Mouse (Mus musculus) liver, postnatal 0 days (tissue): Measurements from ENCODE around the gene Popdc2. TPM values are rescaled to one million over a fixed set of nuclear protein-coding genes. Genes with fewer than 3 reads are reported as not detected.

Experiments used
- ATAC-seq: fragments of 200-750 bp; cut with Nextera tagmentation; 2 replicates; pipeline ENCODE4 v1.8.0; 2017; ENCODE audit warnings: mild to moderate bottlenecking, moderate library complexity
- DNase-seq: peaks from one replicate; pipeline ENCODE4 v3.0.0-alpha.2; 2016
- H3K27ac ChIP-seq: fragments of 300-500 bp; sonication (generic); 2 replicates; pipeline ENCODE4 v1.5.1; 2014; ENCODE audit warnings: antibody characterized with exemption, moderate library complexity, mild to moderate bottlenecking, low read depth
- H3K27me3 ChIP-seq: fragments of 300-500 bp; sonication (generic); 2 replicates; pipeline ENCODE4 v1.6.1; 2014; ENCODE audit warnings: low read length, control low read depth, mixed read lengths; ENCODE audit not compliant: insufficient read depth
- H3K36me3 ChIP-seq: fragments of 300-500 bp; sonication (generic); replicated peaks from 2 replicates; pipeline ENCODE4 v1.6.1; 2014; ENCODE audit warnings: mild to moderate bottlenecking, control low read depth, low read length, moderate library complexity, mixed read lengths; ENCODE audit not compliant: insufficient read depth
- H3K4me1 ChIP-seq: fragments of 300-500 bp; sonication (generic); 2 replicates; pipeline ENCODE4 v1.6.1; 2014; ENCODE audit warnings: antibody characterized with exemption, mild to moderate bottlenecking, control low read depth; ENCODE audit not compliant: insufficient read depth
- H3K4me2 ChIP-seq: fragments of 300-500 bp; sonication (generic); 2 replicates; pipeline ENCODE4 v1.6.1; 2014; ENCODE audit warnings: low read depth, mild to moderate bottlenecking, low read length, moderate library complexity, mixed read lengths
- H3K4me3 ChIP-seq: fragments of 300-500 bp; sonication (generic); 2 replicates; pipeline ENCODE4 v1.5.1; 2014; ENCODE audit warnings: low read depth, low read length
- H3K9ac ChIP-seq: fragments of 300-500 bp; sonication (generic); replicated peaks from 2 replicates; pipeline ENCODE4 v1.6.1; 2014; ENCODE audit warnings: mild to moderate bottlenecking, moderate library complexity
- H3K9me3 ChIP-seq: fragments of 300-500 bp; sonication (generic); 2 replicates; pipeline ENCODE4 v1.6.1; 2016; ENCODE audit warnings: mild to moderate bottlenecking, control low read depth, low read length, mixed read lengths
- CTCF ChIP-seq: sonication (generic); IDR thresholded peaks from 2 replicates; pipeline ENCODE4 v1.5.1; 2016; ENCODE audit warnings: antibody characterized with exemption, low read depth
- EP300 ChIP-seq: IDR thresholded peaks from 2 replicates; pipeline ENCODE4 v1.6.1; 2016; ENCODE audit warnings: antibody characterized with exemption, low read depth, mild to moderate bottlenecking
- WGBS: fragments of 180-500 bp; shearing (Covaris S2); extraction: QIAGEN DNeasy Blood & Tissue Kit; methylation state at CpG from one replicate; pipeline ENCODE4 v1.1.7; 2014; ENCODE audit not compliant: insufficient replicate concordance; 5-methylcytosine and 5-hydroxymethylcytosine counted together
- polyA plus RNA-seq: library from polyadenylated mRNA; unstranded; fragments of >200 nt; fragmentation: Nextera tagmentation; extraction: Ambion mirVana; gene quantifications from 2 replicates; pipeline ENCODE4 v1.2.1, GENCODE M21; 2015

Popdc2 gene
- polyA plus RNA-seq, 1 experiment from 2014 or later, result 12.6 TPM

DNA sequence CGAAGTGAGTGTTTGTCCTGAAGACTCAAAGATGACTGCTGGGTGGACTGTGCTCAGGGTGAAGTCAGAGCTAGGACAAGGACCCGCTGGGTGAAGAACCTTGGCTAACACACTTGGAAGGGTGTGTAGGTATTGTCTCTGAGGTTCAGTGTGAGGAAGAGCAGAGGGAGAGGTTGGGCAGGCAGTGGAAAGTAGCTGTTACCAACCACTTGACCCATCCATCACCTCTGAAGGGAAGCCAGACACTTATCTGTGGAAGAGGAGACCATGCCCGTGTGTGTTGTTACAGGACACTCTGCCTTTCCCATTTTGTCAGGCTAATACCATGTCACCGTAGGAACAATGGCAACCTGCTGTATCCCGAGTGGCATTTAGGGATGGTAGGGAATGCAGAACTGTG is 44.3 kb downstream of the Popdc2 start:
- no peak overlapping the region for H3K27ac ChIP-seq
- H3K9me3 ChIP-seq, result no peaks in the 10 kb centered on the region
- no peak overlapping the region for H3K4me2 ChIP-seq
- DNase-seq (no peak), ATAC-seq (no peak)
- H3K4me1 ChIP-seq, result peaks cover 5% of the 10 kb centered on the region; the same call in 1 of the 2 replicates
- H3K4me3 ChIP-seq, result no peak overlapping the region
- no peak overlapping the region for H3K9ac ChIP-seq
- H3K27me3 ChIP-seq, result no peaks in the 10 kb centered on the region
- 68% methylated on average over 5 of the region's 5 CpGs for WGBS
- H3K36me3 ChIP-seq, result 0 out of 2 replicates have a peak, but pooled peaks cover 8% of the 10 kb centered on the region
- TF ChIP-seq EP300 (no peak), CTCF (no peak)

DNA sequence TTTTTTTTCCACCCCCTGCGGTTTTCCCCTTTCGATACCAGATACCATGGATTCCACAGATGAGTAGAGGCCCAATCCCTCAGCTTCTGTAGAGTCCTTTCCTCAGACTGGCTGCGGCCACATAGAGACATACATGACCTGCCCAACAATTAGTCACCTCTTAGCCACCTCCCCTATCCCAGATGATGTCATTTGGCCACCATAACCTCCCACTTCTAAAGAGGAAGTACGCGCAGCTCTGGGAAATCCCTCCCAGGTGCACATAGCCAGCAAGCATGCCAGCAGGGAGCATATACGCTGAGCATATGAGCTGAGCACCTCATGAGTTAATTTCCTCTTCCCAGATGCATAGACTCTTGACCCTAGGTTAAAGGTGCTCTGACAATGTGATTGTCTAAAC is 44.7 kb downstream of the Popdc2 start:
- DNase-seq (no peak), ATAC-seq (peak; percentile 95)
- peaks cover 5% of the 10 kb centered on the region; the same call in 1 of the 2 replicates for H3K4me1 ChIP-seq
- H3K27me3 ChIP-seq, result no peaks in the 10 kb centered on the region
- no peak overlapping the region for H3K27ac ChIP-seq
- 0 out of 2 replicates have a peak, but pooled peaks cover 8% of the 10 kb centered on the region for H3K36me3 ChIP-seq
- no peak for TF ChIP-seq EP300
- TF ChIP-seq CTCF, result no peak
- no peak overlapping the region for H3K4me2 ChIP-seq
- no peaks in the 10 kb centered on the region for H3K9me3 ChIP-seq
- WGBS, result 68% methylated on average over 6 of the region's 6 CpGs
- no peak overlapping the region for H3K4me3 ChIP-seq
- no peak overlapping the region for H3K9ac ChIP-seq

DNA sequence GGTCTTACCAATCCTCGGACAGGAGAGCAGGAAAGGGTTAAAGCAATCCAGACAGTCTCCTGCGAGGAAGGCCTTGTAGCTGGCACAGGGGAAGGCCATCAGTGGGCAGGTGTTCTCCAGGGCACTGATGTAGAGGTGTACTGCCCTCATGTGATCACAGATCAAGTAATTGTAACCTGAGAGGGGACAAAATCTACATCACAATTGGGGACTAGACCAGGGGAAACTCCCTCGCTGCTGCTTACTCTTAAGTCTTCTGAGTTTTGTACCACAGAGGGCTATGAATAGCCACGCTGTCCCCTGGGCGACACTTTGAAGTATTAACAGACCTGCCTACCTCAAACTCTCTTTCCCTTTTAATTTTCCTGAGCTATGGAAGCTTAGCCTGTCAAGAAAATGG is 45.6 kb downstream of the Popdc2 start:
- no peaks in the 10 kb centered on the region for H3K9me3 ChIP-seq
- TF ChIP-seq CTCF (no peak), EP300 (no peak)
- ATAC-seq (no peak), DNase-seq (no peak)
- H3K27me3 ChIP-seq, result no peaks in the 10 kb centered on the region
- no peak overlapping the region for H3K27ac ChIP-seq
- H3K4me3 ChIP-seq, result no peak overlapping the region
- 0 out of 2 replicates have a peak, but pooled peaks cover 8% of the 10 kb centered on the region for H3K36me3 ChIP-seq
- H3K4me1 ChIP-seq, result peaks cover 5% of the 10 kb centered on the region; the same call in 1 of the 2 replicates
- no peak overlapping the region for H3K9ac ChIP-seq
- no peak overlapping the region for H3K4me2 ChIP-seq
- 57% methylated on average over 5 of the region's 5 CpGs for WGBS

DNA sequence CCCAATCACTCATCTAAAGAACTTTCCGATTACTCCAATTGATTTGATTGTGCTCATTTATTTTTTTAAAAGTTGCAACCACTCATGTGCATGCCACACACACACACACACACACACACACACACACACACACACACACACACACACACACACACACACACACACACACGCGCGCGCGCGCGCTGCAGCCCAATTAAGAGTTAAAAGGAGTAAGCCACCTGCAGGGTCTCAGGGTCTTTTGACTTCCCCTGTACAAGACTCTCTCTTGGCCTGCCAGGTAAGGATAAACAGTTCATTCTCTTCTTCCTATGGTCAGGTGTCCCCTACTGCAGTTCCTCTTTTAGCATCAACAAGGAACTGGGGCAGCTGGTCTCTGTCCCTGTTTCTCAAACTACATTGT is 46.4 kb downstream of the Popdc2 start:
- TF ChIP-seq EP300 (no peak), CTCF (no peak)
- Histone ChIP-seq H3K9me3 (no peaks in the 10 kb centered on the region), H3K36me3 (0 out of 2 replicates have a peak, but pooled peaks cover 8% of the 10 kb centered on the region), H3K9ac (no peak overlapping the region), H3K4me1 (peaks cover 5% of the 10 kb centered on the region; the same call in 1 of the 2 replicates), H3K27ac (no peak overlapping the region), H3K4me3 (no peak overlapping the region), H3K4me2 (no peak overlapping the region), H3K27me3 (no peaks in the 10 kb centered on the region)
- DNase-seq (no peak), ATAC-seq (no peak)
- 96% methylated on average over 8 of the region's 8 CpGs for WGBS

DNA sequence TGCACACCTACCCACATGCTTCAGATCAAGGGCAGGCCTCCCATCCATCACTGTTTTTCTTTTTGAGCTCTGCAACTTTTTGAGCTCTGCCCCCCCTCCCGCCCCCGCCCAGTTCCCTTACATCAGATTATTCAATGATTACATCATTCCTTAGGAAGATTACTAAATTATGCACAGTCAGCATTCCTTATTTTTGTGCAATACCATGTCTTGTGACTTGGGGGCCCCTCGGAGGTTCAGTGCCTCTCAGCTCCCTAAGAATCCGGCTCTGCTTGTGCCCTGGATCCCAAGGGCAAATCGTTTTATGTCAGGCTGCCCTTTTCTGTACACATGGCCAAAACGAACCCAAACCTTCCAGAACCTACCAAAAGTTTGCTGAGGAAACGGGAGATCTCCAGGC is 52.9 kb downstream of the Popdc2 start:
- DNase-seq, result no peak
- no peak for ATAC-seq
- no peak overlapping the region for H3K9ac ChIP-seq
- H3K36me3 ChIP-seq, result no peaks in the 10 kb centered on the region
- H3K9me3 ChIP-seq, result no peaks in the 10 kb centered on the region
- TF ChIP-seq EP300 (no peak), CTCF (no peak)
- H3K4me3 ChIP-seq, result no peak overlapping the region
- H3K27ac ChIP-seq, result no peak overlapping the region
- 71% methylated on average over 7 of the region's 7 CpGs for WGBS
- no peak overlapping the region for H3K4me2 ChIP-seq
- no peaks in the 10 kb centered on the region for H3K4me1 ChIP-seq
- no peaks in the 10 kb centered on the region for H3K27me3 ChIP-seq

DNA sequence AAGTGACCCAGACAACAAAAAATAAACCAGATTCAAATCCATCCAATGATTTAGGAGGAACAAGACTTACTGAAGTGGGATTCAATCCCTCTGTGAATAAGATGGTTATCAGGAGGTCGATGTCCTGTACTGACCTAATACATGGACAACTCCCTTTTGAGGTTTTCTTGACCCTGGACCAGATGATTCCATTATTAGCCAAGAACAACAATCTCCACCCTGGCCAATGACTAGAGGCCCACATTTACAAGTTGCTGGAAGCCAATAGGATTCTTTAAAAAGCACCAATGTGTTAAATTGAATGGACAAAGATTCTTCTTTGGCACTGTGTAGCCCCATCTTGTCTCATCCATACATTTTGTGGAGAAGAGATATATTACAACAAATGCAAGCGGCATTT is 63.4 kb downstream of the Popdc2 start:
- Histone ChIP-seq H3K9ac (no peak overlapping the region), H3K4me1 (no peaks in the 10 kb centered on the region), H3K36me3 (no peaks in the 10 kb centered on the region), H3K4me3 (no peak overlapping the region), H3K9me3 (no peaks in the 10 kb centered on the region), H3K27ac (no peak overlapping the region), H3K4me2 (no peak overlapping the region), H3K27me3 (no peaks in the 10 kb centered on the region)
- no peak for DNase-seq
- ATAC-seq, result no peak
- WGBS, result 67% methylated on average over 2 of the region's 2 CpGs
- no peak for TF ChIP-seq CTCF
- no peak for TF ChIP-seq EP300

DNA sequence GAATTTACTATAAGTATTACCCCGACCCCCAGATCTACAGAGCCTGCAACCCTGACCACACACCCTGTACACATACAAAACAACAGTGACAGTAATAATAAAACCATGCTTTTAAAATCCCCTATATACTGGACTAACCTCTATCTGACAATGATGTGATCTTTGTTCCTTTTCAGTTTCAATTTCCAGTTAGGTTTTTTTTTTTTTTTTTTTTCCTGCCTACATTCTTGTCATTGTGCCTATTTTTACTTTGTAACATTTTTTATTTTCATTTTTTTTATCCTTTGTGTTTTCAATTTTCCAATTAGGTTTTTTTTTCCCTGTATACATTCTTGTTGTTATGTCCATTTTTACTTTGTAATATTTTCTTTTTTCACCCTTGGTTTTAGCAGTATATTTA is 63.8 kb downstream of the Popdc2 start:
- Histone ChIP-seq H3K36me3 (no peaks in the 10 kb centered on the region), H3K4me2 (no peak overlapping the region), H3K4me1 (peaks cover 2% of the 10 kb centered on the region; the same call in 1 of the 2 replicates), H3K4me3 (no peak overlapping the region), H3K9me3 (no peaks in the 10 kb centered on the region), H3K27ac (no peak overlapping the region), H3K9ac (no peak overlapping the region), H3K27me3 (no peaks in the 10 kb centered on the region)
- ATAC-seq (no peak), DNase-seq (no peak)
- WGBS, result 90% methylated on average over 1 of the region's 1 CpGs
- TF ChIP-seq CTCF (no peak), EP300 (no peak)

Other genes starting within 250 kb of the Popdc2 start
- 13.8 and 14.6 TPM in 2 replicates for gene Nr1i2, start 67.4 kb upstream of the Popdc2 start, polyA plus RNA-seq
- gene Maats1, start 20.1 kb upstream of the Popdc2 start, polyA plus RNA-seq, result 0.04 TPM in 1 of 2 replicates, not detected in the other
- gene Cox17, start 15.2 kb upstream of the Popdc2 start, polyA plus RNA-seq, result 274 and 276 TPM in 2 replicates
- not detected in 2 replicates for gene Gm21987, start 15.2 kb upstream of the Popdc2 start, polyA plus RNA-seq
- 49.8 and 55.8 TPM in 2 replicates for gene Pla1a, start 70.9 kb downstream of the Popdc2 start, polyA plus RNA-seq
- 17.9 and 22.2 TPM in 2 replicates for gene Adprh, start 90.5 kb downstream of the Popdc2 start, polyA plus RNA-seq
- 0.13 and 0.15 TPM in 2 replicates for gene Cd80, start 93.4 kb downstream of the Popdc2 start, polyA plus RNA-seq
- gene Timmdc1, start 160.5 kb downstream of the Popdc2 start, polyA plus RNA-seq, result 14.8 and 17.0 TPM in 2 replicates
- gene Poglut1, start 188.0 kb downstream of the Popdc2 start, polyA plus RNA-seq, result 6.1 and 6.3 TPM in 2 replicates
- 15.7 and 18.4 TPM in 2 replicates for gene Tmem39a, start 196.5 kb downstream of the Popdc2 start, polyA plus RNA-seq